In genomic region chr5:16869309-16869915, GRCm38 (mm10) we compare ENCODE assay signal across 9 mouse cellular contexts.
A peak's percentile ranks its signal among the peaks of the same experiment; 100 is the strongest.
DNase-seq lines count a peak whose midpoint lies in the region; ATAC-seq lines count a peak whose summit lies in the region.
"Had no signal": no experiment of that assay in that cellular context is flagged by ENCODE, and none has a peak within 500 bp of the region (broad histone marks: within the 10 kb centered on the region; RNA-seq: fewer than 3 reads in every experiment).

No protein-coding gene starts in this region.

- no peak overlapping the region for H3K27ac ChIP-seq in hindbrain, embryonic 10.5 days
- H3K27ac ChIP-seq in hindbrain, embryonic 12.5 days: no peak overlapping the region
- no peak overlapping the region for H3K27ac ChIP-seq in embryonic facial prominence, embryonic 11.5 days (replicated peaks; ENCODE audit: low read depth, low read length)
- no peak overlapping the region for H3K27ac ChIP-seq in hindbrain, embryonic 16.5 days (ENCODE audit: low read depth, low read length)
- no peak overlapping the region for H3K27ac ChIP-seq in midbrain, embryonic 12.5 days (replicated peaks)
- H3K27ac ChIP-seq: embryonic facial prominence, embryonic 13.5 days had no signal

- no peaks in the 10 kb centered on the region for H3K9me3 ChIP-seq in hindbrain, embryonic 10.5 days
- no peaks in the 10 kb centered on the region for H3K9me3 ChIP-seq in hindbrain, embryonic 12.5 days (replicated peaks)
- H3K9me3 ChIP-seq in embryonic facial prominence, embryonic 11.5 days (replicated peaks; ENCODE audit: control insufficient read depth, low read length): no peaks in the 10 kb centered on the region
- no peaks in the 10 kb centered on the region for H3K9me3 ChIP-seq in hindbrain, embryonic 16.5 days (ENCODE audit: control insufficient read depth, low read length)
- H3K9me3 ChIP-seq in midbrain, embryonic 12.5 days: no peaks in the 10 kb centered on the region
- H3K9me3 ChIP-seq: embryonic facial prominence, embryonic 13.5 days had no signal

- no peak overlapping the region for H3K4me2 ChIP-seq in hindbrain, embryonic 12.5 days (replicated peaks)
- H3K4me2 ChIP-seq in embryonic facial prominence, embryonic 11.5 days (ENCODE audit: low read depth, low read length): no peak overlapping the region
- no peak overlapping the region for H3K4me2 ChIP-seq in hindbrain, embryonic 16.5 days (ENCODE audit: low read length)
- no peak overlapping the region for H3K4me2 ChIP-seq in midbrain, embryonic 12.5 days (replicated peaks)
- H3K4me2 ChIP-seq: embryonic facial prominence, embryonic 13.5 days had no signal

- no peaks in the 10 kb centered on the region for H3K36me3 ChIP-seq in hindbrain, embryonic 10.5 days
- H3K36me3 ChIP-seq in hindbrain, embryonic 12.5 days: no peaks in the 10 kb centered on the region
- H3K36me3 ChIP-seq in embryonic facial prominence, embryonic 11.5 days (replicated peaks; ENCODE audit: control insufficient read depth, insufficient read depth, low read depth, low read length): no peaks in the 10 kb centered on the region
- no peaks in the 10 kb centered on the region for H3K36me3 ChIP-seq in hindbrain, embryonic 16.5 days (ENCODE audit: control insufficient read depth, insufficient read depth, low read length)
- H3K36me3 ChIP-seq in midbrain, embryonic 12.5 days: no peaks in the 10 kb centered on the region
- H3K36me3 ChIP-seq: embryonic facial prominence, embryonic 13.5 days had no signal

- no peaks in the 10 kb centered on the region; the same call in 1 of the 2 replicates for H3K27me3 ChIP-seq in hindbrain, embryonic 10.5 days (ENCODE audit: insufficient read depth, poor library complexity, severe bottlenecking)
- H3K27me3 ChIP-seq in hindbrain, embryonic 12.5 days: no peaks in the 10 kb centered on the region
- H3K27me3 ChIP-seq in embryonic facial prominence, embryonic 11.5 days (ENCODE audit: control insufficient read depth, insufficient read depth, low read length): no peaks in the 10 kb centered on the region
- H3K27me3 ChIP-seq in hindbrain, embryonic 16.5 days (replicated peaks; ENCODE audit: control insufficient read depth, insufficient read depth, low read length): no peaks in the 10 kb centered on the region
- H3K27me3 ChIP-seq in midbrain, embryonic 12.5 days: peaks cover 5% of the 10 kb centered on the region; the same call in 1 of the 2 replicates
- H3K27me3 ChIP-seq: embryonic facial prominence, embryonic 13.5 days had no signal

- 0 out of 2 replicates have a peak, but pooled peaks cover 3% of the 10 kb centered on the region for H3K4me1 ChIP-seq in hindbrain, embryonic 10.5 days (replicated peaks)
- H3K4me1 ChIP-seq in hindbrain, embryonic 12.5 days: no peaks in the 10 kb centered on the region
- no peaks in the 10 kb centered on the region for H3K4me1 ChIP-seq in embryonic facial prominence, embryonic 11.5 days (ENCODE audit: control insufficient read depth, insufficient read depth, low read length)
- H3K4me1 ChIP-seq in hindbrain, embryonic 16.5 days (ENCODE audit: control insufficient read depth, insufficient read depth, low read depth, low read length): no peaks in the 10 kb centered on the region
- no peaks in the 10 kb centered on the region for H3K4me1 ChIP-seq in midbrain, embryonic 12.5 days
- H3K4me1 ChIP-seq: embryonic facial prominence, embryonic 13.5 days had no signal

- 62% methylated on average over 2 of the region's 2 CpGs for WGBS in hindbrain, embryonic 10.5 days
- whole genome bisulfite sequencing in hindbrain, embryonic 12.5 days: 76% methylated on average over 2 of the region's 2 CpGs
- 53% methylated on average over 2 of the region's 2 CpGs for WGBS in embryonic facial prominence, embryonic 11.5 days
- 68% methylated on average over 2 of the region's 2 CpGs for WGBS in hindbrain, embryonic 16.5 days
- 52% methylated on average over 2 of the region's 2 CpGs for WGBS in midbrain, embryonic 12.5 days

- H3K9ac ChIP-seq in hindbrain, embryonic 12.5 days: no peak overlapping the region
- no peak overlapping the region for H3K9ac ChIP-seq in embryonic facial prominence, embryonic 11.5 days (replicated peaks; ENCODE audit: low read length)
- no peak overlapping the region for H3K9ac ChIP-seq in hindbrain, embryonic 16.5 days (ENCODE audit: low read depth, low read length)
- no peak overlapping the region for H3K9ac ChIP-seq in midbrain, embryonic 12.5 days (replicated peaks)
- H3K9ac ChIP-seq: embryonic facial prominence, embryonic 13.5 days had no signal

- H3K4me3 ChIP-seq in hindbrain, embryonic 10.5 days: no peak overlapping the region
- no peak overlapping the region for H3K4me3 ChIP-seq in hindbrain, embryonic 12.5 days
- H3K4me3 ChIP-seq in embryonic facial prominence, embryonic 11.5 days (ENCODE audit: low read depth, low read length): no peak overlapping the region
- H3K4me3 ChIP-seq in hindbrain, embryonic 16.5 days (ENCODE audit: low read length): no peak overlapping the region
- H3K4me3 ChIP-seq in midbrain, embryonic 12.5 days: no peak overlapping the region
- H3K4me3 ChIP-seq: embryonic facial prominence, embryonic 13.5 days had no signal

- peak; percentile 44 for DNase-seq in hindbrain, embryonic 10.5 days (ENCODE audit: low spot score)
- DNase-seq in adipocyte (ENCODE audit: low spot score): peak; percentile 85
- DNase-seq in embryonic facial prominence, embryonic 11.5 days (ENCODE audit: low spot score): peak; percentile 78
- peak; percentile 38 to 59 for DNase-seq in left cerebral cortex, adult 18-20 months (ENCODE audit: low spot score in 2 of 2)
- DNase-seq in yolk sac, embryonic 10.5 days (ENCODE audit: low spot score): peak; percentile 3

- no peak for ATAC-seq in hindbrain, embryonic 12.5 days (ENCODE audit: low FRiP score)
- ATAC-seq in embryonic facial prominence, embryonic 11.5 days (replicated peaks; ENCODE audit: insufficient number of reproducible peaks, low FRiP score, low TSS enrichment, low read depth): peak; percentile 81; the same call in 1 of the 2 replicates
- ATAC-seq in hindbrain, embryonic 16.5 days: peak; percentile 90
- ATAC-seq in midbrain, embryonic 12.5 days (ENCODE audit: low FRiP score, low read depth): peak; percentile 82

Comparison
In these comparisons a context has a peak if more than half of its experiments do, and no peak if none do; other contexts are left out.
1. DNase-seq: peak in every context shown above with its lines; median percentile 85 in adipocyte; 78 in embryonic facial prominence, embryonic 11.5 days; 48 in left cerebral cortex, adult 18-20 months; 44 in hindbrain, embryonic 10.5 days; 3 in yolk sac, embryonic 10.5 days.